Mouse (Mus musculus) adrenal gland, postnatal 14 days (tissue): ENCODE data around the gene Btbd35f18. TPM values are rescaled to one million over a fixed set of nuclear protein-coding genes. Genes with fewer than 3 reads are reported as not detected.
"Not testable (repeated sequence)": the region's sequence is repeated elsewhere in the genome, so short reads cannot be mapped to it uniquely, and the experiment has no call there.

Experiments
- DNase-seq: peaks from one replicate; pipeline ENCODE4 v3.0.0; 2021; ENCODE audit warnings: mixed read lengths
- long read RNA-seq, 2 experiments: library from polyadenylated mRNA; stranded (forward); transcript quantifications; one replicate each; pipeline ENCODE4 v2.0.0; 2021
- total RNA-seq: library from RNA; stranded (reverse); gene quantifications from 2 replicates; pipeline ENCODE4 v1.2.3, GENCODE M21; 2021

Gene Btbd35f18
- total RNA-seq = not detected in 2 replicates
- long read RNA-seq, experiment 1 = 0 reads
- long read RNA-seq, experiment 2 = 0 reads

DNA sequence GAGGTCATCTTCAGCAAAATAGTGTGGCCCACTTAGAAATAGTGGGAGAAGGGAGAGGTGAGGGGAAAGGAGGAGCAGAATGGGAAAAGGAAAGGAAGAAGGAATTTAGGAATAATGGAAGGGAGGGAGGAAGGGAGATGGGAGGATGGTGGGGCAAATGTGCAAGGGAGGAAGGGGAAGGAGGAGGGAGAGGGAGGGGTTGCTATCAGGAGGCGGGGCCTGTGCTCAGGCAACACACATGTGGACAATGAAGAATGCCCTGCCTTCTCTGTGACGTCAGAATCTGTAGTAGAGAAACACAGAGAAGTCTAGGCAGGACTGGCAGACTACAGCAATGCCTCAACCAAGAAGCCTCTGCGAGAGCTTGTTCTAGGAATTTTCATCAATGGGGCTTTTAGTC, at the start of gene Btbd35f18:
Btbd35f18 (plus strand) TSS at position 301 of the 400 bp plus-strand sequence.
- not testable (repeated sequence) for DNase-seq

Other genes starting within 250 kb of the Btbd35f18 start
- not detected in 2 replicates for gene Btbd35f10, start 52.7 kb downstream of the Btbd35f18 start, total RNA-seq